Mouse (Mus musculus) forebrain, embryonic 14.5 days (tissue): Measurements from ENCODE around the gene Rnf220. TPM values are rescaled to one million over a fixed set of nuclear protein-coding genes. Genes with fewer than 3 reads are reported as not detected.

Experiments used
- ATAC-seq: fragments of 200-750 bp; cut with Nextera tagmentation; 2 replicates; pipeline ENCODE4 v1.8.0; 2017; ENCODE audit warnings: mild to moderate bottlenecking, moderate library complexity
- DNase-seq: peaks from one replicate; pipeline ENCODE4 v3.0.0-alpha.2; 2015; ENCODE audit warnings: low spot score
- H3K27ac ChIP-seq: fragments of 300-500 bp; sonication (generic); 2 replicates; pipeline ENCODE4 v1.5.1; 2014; ENCODE audit warnings: low read depth, mild to moderate bottlenecking, control low read depth, low read length, moderate library complexity
- H3K27me3 ChIP-seq: fragments of 300-500 bp; sonication (generic); replicated peaks from 2 replicates; pipeline ENCODE4 v1.6.1; 2014; ENCODE audit warnings: low read length, control low read depth, mixed read lengths; ENCODE audit not compliant: control insufficient read depth, insufficient read depth
- H3K36me3 ChIP-seq: fragments of 300-500 bp; sonication (generic); 2 replicates; pipeline ENCODE4 v1.6.1; 2014; ENCODE audit warnings: low read length, control low read depth; ENCODE audit not compliant: control insufficient read depth, insufficient read depth
- H3K4me1 ChIP-seq: fragments of 300-500 bp; sonication (generic); 2 replicates; pipeline ENCODE4 v1.6.1; 2014; ENCODE audit warnings: antibody characterized with exemption, low read length, control low read depth; ENCODE audit not compliant: control insufficient read depth, insufficient read depth
- H3K4me2 ChIP-seq: fragments of 300-500 bp; sonication (generic); 2 replicates; pipeline ENCODE4 v1.6.1; 2014; ENCODE audit warnings: mild to moderate bottlenecking, control low read depth, low read length
- H3K4me3 ChIP-seq: fragments of 300-500 bp; sonication (generic); 2 replicates; pipeline ENCODE4 v1.5.1; 2014; ENCODE audit warnings: low read depth, low read length, control low read depth
- H3K9ac ChIP-seq: fragments of 300-500 bp; sonication (generic); 2 replicates; pipeline ENCODE4 v1.6.1; 2014; ENCODE audit warnings: mild to moderate bottlenecking, low read length, control low read depth, moderate library complexity
- H3K9me3 ChIP-seq: fragments of 300-500 bp; sonication (generic); replicated peaks from 2 replicates; pipeline ENCODE4 v1.6.1; 2016; ENCODE audit warnings: low read length, control low read depth, mixed read lengths; ENCODE audit not compliant: control insufficient read depth
- WGBS: fragments of 180-500 bp; shearing (Covaris S2); extraction: QIAGEN DNeasy Blood & Tissue Kit; methylation state at CpG from one replicate; pipeline ENCODE4 v1.1.7; 2014; 5-methylcytosine and 5-hydroxymethylcytosine counted together
- polyA plus RNA-seq: library from polyadenylated mRNA; unstranded; fragments of >200 nt; fragmentation: Nextera tagmentation; extraction: Ambion mirVana; gene quantifications from 2 replicates; pipeline ENCODE4 v1.2.1, GENCODE M21; 2014

Gene Rnf220
- polyA plus RNA-seq, 1 experiment from 2014 or later: 84.3 TPM

DNA sequence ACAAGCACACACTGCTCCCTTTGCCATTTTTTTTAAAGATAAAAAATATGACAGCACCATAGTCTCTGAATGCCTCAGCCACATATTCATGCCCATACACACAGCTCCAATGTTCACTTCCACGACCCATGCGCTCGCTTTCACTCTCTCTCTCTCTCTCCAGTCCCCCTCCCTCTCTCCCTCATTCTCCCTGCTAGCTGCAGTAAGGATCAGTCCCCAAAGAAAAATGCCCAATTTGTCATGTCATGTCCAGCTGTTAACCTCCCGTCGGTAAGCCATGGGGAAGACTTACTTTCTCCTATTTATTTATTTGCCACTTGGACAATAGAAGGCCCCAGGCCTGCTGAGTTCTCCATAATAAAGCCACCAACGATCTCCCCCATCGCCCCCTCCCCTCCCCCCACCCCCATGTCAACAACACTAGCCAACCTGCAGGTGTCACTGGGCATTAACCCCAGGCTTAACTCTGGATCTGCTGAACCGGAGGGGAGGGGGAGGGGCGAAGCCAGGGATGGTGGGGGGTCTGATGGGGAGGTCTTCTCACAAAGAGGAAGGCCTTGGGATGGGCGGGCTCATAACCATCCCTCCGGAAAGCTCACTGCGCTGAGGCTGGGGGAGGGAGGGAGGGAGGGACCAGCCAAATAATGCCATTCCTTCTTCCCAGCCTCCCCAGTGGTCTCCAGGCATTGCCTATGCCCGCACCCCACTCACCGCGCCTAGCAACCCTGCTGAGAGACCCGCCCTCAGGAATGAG is 123.4 kb downstream of the Rnf220 start:
- WGBS: 1% methylated on average over 16 of the region's 16 CpGs
- H3K9me3 ChIP-seq: no peaks in the 10 kb centered on the region
- no peak overlapping the region; the same call in 1 of the 2 replicates for H3K27ac ChIP-seq
- no peaks in the 10 kb centered on the region for H3K27me3 ChIP-seq
- H3K4me1 ChIP-seq: peaks cover 23% of the 10 kb centered on the region
- H3K4me3 ChIP-seq: no peak overlapping the region
- DNase-seq (peak; percentile 73), ATAC-seq (peak; percentile 86)
- H3K36me3 ChIP-seq: no peaks in the 10 kb centered on the region
- peak overlapping the region; percentile 40 for H3K4me2 ChIP-seq
- peak overlapping the region; percentile 4; the same call in 1 of the 2 replicates for H3K9ac ChIP-seq

GRCm38 (mm10) chr4:117371896-117372295 is 125.0 kb downstream of the Rnf220 start:
- H3K9ac ChIP-seq: no peak overlapping the region
- no peak overlapping the region for H3K4me3 ChIP-seq
- no peak for ATAC-seq
- 21% methylated on average over 2 of the region's 2 CpGs for WGBS
- no peaks in the 10 kb centered on the region for H3K27me3 ChIP-seq
- no peak overlapping the region for H3K4me2 ChIP-seq
- H3K4me1 ChIP-seq: peaks cover 23% of the 10 kb centered on the region
- no peak for DNase-seq
- no peaks in the 10 kb centered on the region for H3K9me3 ChIP-seq
- H3K36me3 ChIP-seq: no peaks in the 10 kb centered on the region
- H3K27ac ChIP-seq: no peak overlapping the region

- WGBS: 60% methylated on average over 5 of the region's 5 CpGs
- Histone ChIP-seq H3K4me2 (no peak overlapping the region), H3K27ac (no peak overlapping the region), H3K4me3 (no peak overlapping the region), H3K9ac (no peak overlapping the region), H3K9me3 (no peaks in the 10 kb centered on the region), H3K27me3 (no peaks in the 10 kb centered on the region), H3K36me3 (no peaks in the 10 kb centered on the region), H3K4me1 (peaks cover 19% of the 10 kb centered on the region)
- no peak for ATAC-seq
- no peak for DNase-seq
These were observed 126.5 kb downstream of the Rnf220 start for GRCm38 (mm10) chr4:117370354-117370753.

GRCm38 (mm10) chr4:117369571-117369970 is 127.3 kb downstream of the Rnf220 start:
- Histone ChIP-seq H3K36me3 (no peaks in the 10 kb centered on the region), H3K27me3 (no peaks in the 10 kb centered on the region), H3K9ac (no peak overlapping the region), H3K4me3 (no peak overlapping the region), H3K4me2 (no peak overlapping the region), H3K27ac (no peak overlapping the region), H3K9me3 (no peaks in the 10 kb centered on the region), H3K4me1 (peaks cover 19% of the 10 kb centered on the region)
- 92% methylated on average over 3 of the region's 3 CpGs for WGBS
- ATAC-seq (no peak), DNase-seq (no peak)

DNA sequence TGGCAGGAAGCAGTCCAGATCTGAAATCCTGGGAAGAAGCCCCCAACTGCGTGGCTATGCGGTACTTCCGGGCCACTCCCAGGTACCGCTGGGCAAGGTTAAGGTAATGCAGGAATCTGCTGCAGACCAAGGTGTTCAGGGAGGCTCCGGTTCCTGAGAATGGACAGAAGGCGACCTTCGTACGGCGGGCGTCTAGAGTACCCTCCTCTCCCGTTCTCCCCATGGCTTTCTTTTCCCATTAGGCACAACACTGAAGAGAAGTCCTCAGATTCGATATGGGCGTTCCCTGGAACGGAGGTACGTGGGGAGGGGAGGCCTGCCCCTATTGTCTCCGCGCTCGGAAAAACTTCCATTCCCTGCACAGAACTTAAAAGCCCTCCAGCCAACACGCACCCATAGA is 129.5 kb downstream of the Rnf220 start:
- Histone ChIP-seq H3K27ac (no peak overlapping the region), H3K4me2 (no peak overlapping the region), H3K36me3 (no peaks in the 10 kb centered on the region), H3K27me3 (0 out of 2 replicates have a peak, but pooled peaks cover 3% of the 10 kb centered on the region), H3K4me1 (no peaks in the 10 kb centered on the region), H3K9me3 (no peaks in the 10 kb centered on the region), H3K9ac (no peak overlapping the region), H3K4me3 (no peak overlapping the region)
- DNase-seq (no peak), ATAC-seq (no peak)
- WGBS: 69% methylated on average over 19 of the region's 19 CpGs

DNA sequence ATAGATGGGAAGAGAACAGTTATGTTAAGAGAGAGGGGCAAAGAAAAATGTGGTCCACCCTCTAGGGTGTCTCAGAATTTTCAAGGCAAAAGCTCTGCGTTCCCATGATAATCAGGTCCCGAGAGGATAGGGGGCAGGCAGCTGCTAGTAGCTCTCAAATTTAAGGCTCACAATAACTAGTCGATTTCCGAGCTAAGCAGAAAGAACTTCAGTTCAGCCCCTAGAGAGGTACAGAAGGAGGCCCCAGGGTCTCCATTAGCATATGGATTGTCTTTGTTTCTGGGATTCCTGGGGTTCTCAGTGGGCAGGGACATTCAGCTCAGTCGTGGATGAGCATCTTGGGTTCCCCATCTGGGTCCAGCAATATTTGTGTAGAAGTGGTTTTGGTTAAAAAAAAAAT is 134.8 kb downstream of the Rnf220 start:
- no peak overlapping the region; the same call in 1 of the 2 replicates for H3K4me2 ChIP-seq
- 6% methylated on average over 5 of the region's 5 CpGs for WGBS

DNA sequence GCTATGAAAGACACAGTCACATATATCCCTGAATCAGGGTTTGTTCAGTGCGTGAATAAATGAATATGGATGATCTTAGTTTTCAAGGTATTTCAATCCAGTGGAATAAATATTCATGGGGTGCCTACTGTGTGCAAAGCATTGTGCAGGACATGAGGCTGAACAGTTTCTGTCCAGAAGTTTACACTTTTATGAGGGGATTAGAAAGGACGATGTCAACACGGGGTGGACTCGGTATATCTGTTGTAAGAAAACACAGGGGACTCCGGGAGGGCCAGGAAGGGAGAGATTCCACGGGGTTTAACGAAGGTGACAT is 135.3 kb downstream of the Rnf220 start:
- DNase-seq: no peak
- Histone ChIP-seq H3K4me2 (peak overlapping the region; percentile 18), H3K9ac (no peak overlapping the region), H3K4me3 (no peak overlapping the region), H3K36me3 (no peaks in the 10 kb centered on the region), H3K27me3 (0 out of 2 replicates have a peak, but pooled peaks cover 11% of the 10 kb centered on the region), H3K4me1 (peaks cover 16% of the 10 kb centered on the region), H3K9me3 (no peaks in the 10 kb centered on the region), H3K27ac (no peak overlapping the region)
- WGBS: 5% methylated on average over 7 of the region's 7 CpGs
- no peak; the same call in none of the 2 replicates for ATAC-seq

More for the DNA sequence above, 134.8 kb downstream of the Rnf220 start:
- no peaks in the 10 kb centered on the region for H3K9me3 ChIP-seq
- peak; percentile 37 for DNase-seq
- no peaks in the 10 kb centered on the region for H3K36me3 ChIP-seq
- no peak overlapping the region for H3K4me3 ChIP-seq
- H3K4me1 ChIP-seq: peaks cover 16% of the 10 kb centered on the region
- 0 out of 2 replicates have a peak, but pooled peaks cover 11% of the 10 kb centered on the region for H3K27me3 ChIP-seq
- H3K9ac ChIP-seq: no peak overlapping the region
- 0 out of 2 replicates have a peak, but pooled peaks have one; percentile 10 for ATAC-seq
- H3K27ac ChIP-seq: no peak overlapping the region

DNA sequence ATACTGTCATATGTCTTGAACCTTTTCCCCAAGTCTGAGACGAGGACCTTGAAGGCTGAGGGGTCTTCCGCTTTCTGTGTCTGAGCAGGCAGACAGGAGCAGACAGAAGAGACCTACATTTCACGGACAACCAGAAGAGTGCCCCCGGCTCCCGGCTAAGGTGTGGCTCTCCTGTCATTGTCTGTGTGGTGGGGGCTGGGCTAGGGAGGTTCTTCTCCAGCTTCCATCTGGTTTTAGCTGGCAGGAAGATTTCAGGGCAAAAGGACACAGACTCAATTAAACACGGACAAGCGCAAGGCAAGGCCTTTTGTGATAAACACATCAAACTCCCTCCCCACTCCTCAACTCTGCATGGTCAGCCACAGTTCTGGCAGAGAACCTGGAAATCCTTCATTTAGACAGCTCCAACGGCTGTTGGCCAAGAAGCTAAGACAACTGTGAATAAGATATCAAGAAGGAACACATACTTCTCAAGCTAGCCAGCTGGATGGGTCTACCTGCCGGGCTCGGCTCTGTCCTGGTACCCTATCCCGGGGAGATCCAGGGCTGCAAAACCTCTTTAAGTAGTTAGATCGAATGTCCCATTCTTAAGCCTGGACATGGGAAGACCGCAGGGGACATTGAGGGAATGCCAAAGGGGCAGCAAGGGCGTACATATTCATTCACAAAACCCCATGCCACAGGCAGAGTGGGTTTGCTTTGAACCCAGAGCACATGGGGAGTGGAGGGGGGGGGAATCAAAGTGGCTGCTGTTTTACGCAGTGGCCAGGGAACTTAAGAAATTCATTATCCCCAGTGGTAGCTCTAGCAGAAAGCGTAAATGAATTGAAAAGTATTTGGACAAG is 135.9 kb downstream of the Rnf220 start:
- Histone ChIP-seq H3K9ac (no peak overlapping the region), H3K4me2 (no peak overlapping the region), H3K36me3 (no peaks in the 10 kb centered on the region), H3K27ac (no peak overlapping the region; the same call in 1 of the 2 replicates), H3K4me3 (no peak overlapping the region), H3K27me3 (0 out of 2 replicates have a peak, but pooled peaks cover 11% of the 10 kb centered on the region), H3K4me1 (peaks cover 16% of the 10 kb centered on the region), H3K9me3 (no peaks in the 10 kb centered on the region)
- WGBS: 32% methylated on average over 16 of the region's 16 CpGs
- DNase-seq: peak; percentile 70
- ATAC-seq: peak; percentile 77
